Mouse (Mus musculus) liver, postnatal 0 days (tissue): ENCODE results near the gene Scrt2.
"Not testable (repeated sequence)": the region's sequence is repeated elsewhere in the genome, so short reads cannot be mapped to it uniquely, and the experiment has no call there.

ENCODE experiments used
- CTCF ChIP-seq: sonication (generic); IDR thresholded peaks from 2 replicates; pipeline ENCODE4 v1.5.1; 2016; ENCODE audit warnings: antibody characterized with exemption, low read depth
- EP300 ChIP-seq: IDR thresholded peaks from 2 replicates; pipeline ENCODE4 v1.6.1; 2016; ENCODE audit warnings: antibody characterized with exemption, low read depth, mild to moderate bottlenecking

GRCm38 (mm10) chr2:152062817-152063216, 18.5 kb upstream of the Scrt2 start:
- TF ChIP-seq CTCF, EP300: not testable (repeated sequence)
